In genomic region chr17:14201281-14201787, GRCm38 (mm10) we compare ENCODE assay signal across 9 mouse cellular contexts. TPM values are rescaled to one million over a fixed set of nuclear protein-coding genes. Genes with fewer than 3 reads are reported as not detected.
DNase-seq lines count a peak whose midpoint lies in the region; ATAC-seq and TF ChIP-seq lines count a peak whose summit lies in the region.
"Had no signal": no experiment of that assay in that cellular context is flagged by ENCODE, and none has a peak within 500 bp of the region (broad histone marks: within the 10 kb centered on the region; RNA-seq: fewer than 3 reads in every experiment).

No protein-coding gene starts in this region.

- TF ChIP-seq CTCF in lung, adult 2 months (IDR thresholded peaks at IDR 0.05; ENCODE audit: insufficient read depth, low read length): no peak

- 10% methylated on average over 12 of the region's 12 CpGs for WGBS in embryonic facial prominence, embryonic 14.5 days
- WGBS in kidney, embryonic 15.5 days: 5% methylated on average over 12 of the region's 12 CpGs
- WGBS in midbrain, embryonic 14.5 days: 5% methylated on average over 12 of the region's 12 CpGs
- 16% methylated on average over 12 of the region's 12 CpGs for WGBS in lung, adult 2 months

- no peaks in the 10 kb centered on the region for H3K9me3 ChIP-seq in embryonic facial prominence, embryonic 14.5 days (ENCODE audit: control insufficient read depth, low read length)
- no peaks in the 10 kb centered on the region for H3K9me3 ChIP-seq in kidney, embryonic 15.5 days (replicated peaks)
- H3K9me3 ChIP-seq in midbrain, embryonic 14.5 days (ENCODE audit: control insufficient read depth, low read length): no peaks in the 10 kb centered on the region

- no peak; the same call in 1 of the 2 replicates for ATAC-seq in embryonic facial prominence, embryonic 14.5 days (ENCODE audit: low read depth)
- ATAC-seq in kidney, embryonic 15.5 days (replicated peaks; ENCODE audit: low FRiP score): 0 out of 2 replicates have a peak, but pooled peaks have one; percentile 9
- ATAC-seq in midbrain, embryonic 14.5 days (ENCODE audit: low FRiP score, low TSS enrichment): no peak
- no peak for ATAC-seq in CD4-positive, CD25-positive, alpha-beta regulatory T cell, adult 4 months

- H3K4me2 ChIP-seq in embryonic facial prominence, embryonic 14.5 days (ENCODE audit: low read depth, low read length): peak overlapping the region; percentile 93
- peak overlapping the region; percentile 80 for H3K4me2 ChIP-seq in kidney, embryonic 15.5 days
- peak overlapping the region; percentile 89; the same call in 1 of the 2 replicates for H3K4me2 ChIP-seq in midbrain, embryonic 14.5 days (ENCODE audit: low read length)

- DNase-seq in heart, adult 11 months: peak; percentile 87
- no peak for DNase-seq in heart, adult 8-10 months (ENCODE audit: low spot score)
- DNase-seq in embryonic facial prominence, embryonic 14.5 days (ENCODE audit: low spot score): peak; percentile 78
- DNase-seq in midbrain, embryonic 14.5 days: peak; percentile 65
- DNase-seq in right cerebral cortex, postnatal 36 days (ENCODE audit: low spot score in 2 of 2): no peak
- no peak for DNase-seq in lung, adult 2 months

- H3K27ac ChIP-seq in embryonic facial prominence, embryonic 14.5 days (replicated peaks; ENCODE audit: low read depth, low read length): no peak overlapping the region
- H3K27ac ChIP-seq in kidney, embryonic 15.5 days: peak overlapping the region; percentile 92
- no peak overlapping the region for H3K27ac ChIP-seq in midbrain, embryonic 14.5 days (replicated peaks; ENCODE audit: low read depth, low read length)

- H3K4me1 ChIP-seq in embryonic facial prominence, embryonic 14.5 days (ENCODE audit: control insufficient read depth, insufficient read depth, low read length): peaks cover 28% of the 10 kb centered on the region
- H3K4me1 ChIP-seq in kidney, embryonic 15.5 days: peaks cover 54% of the 10 kb centered on the region
- H3K4me1 ChIP-seq in midbrain, embryonic 14.5 days (ENCODE audit: control insufficient read depth, insufficient read depth, low read length): no peaks in the 10 kb centered on the region; the same call in 1 of the 2 replicates
- H3K4me1 ChIP-seq in lung, adult 2 months (ENCODE audit: control insufficient read depth, insufficient read depth, low read length): no peaks in the 10 kb centered on the region

- peak overlapping the region; percentile 13; the same call in 1 of the 2 replicates for H3K4me3 ChIP-seq in embryonic facial prominence, embryonic 14.5 days (ENCODE audit: low read depth, low read length)
- H3K4me3 ChIP-seq in kidney, embryonic 15.5 days (replicated peaks): peak overlapping the region; percentile 72
- no peak overlapping the region for H3K4me3 ChIP-seq in midbrain, embryonic 14.5 days (replicated peaks; ENCODE audit: low read depth, low read length)
- no peak overlapping the region for H3K4me3 ChIP-seq in lung, adult 2 months (replicated peaks; ENCODE audit: extremely low read depth, low read depth, low read length)

- H3K9ac ChIP-seq in embryonic facial prominence, embryonic 14.5 days (ENCODE audit: low read depth, low read length): no peak overlapping the region
- peak overlapping the region; percentile 23 for H3K9ac ChIP-seq in kidney, embryonic 15.5 days
- H3K9ac ChIP-seq in midbrain, embryonic 14.5 days (replicated peaks; ENCODE audit: low read length): no peak overlapping the region

- no peaks in the 10 kb centered on the region for H3K36me3 ChIP-seq in embryonic facial prominence, embryonic 14.5 days (ENCODE audit: control insufficient read depth, insufficient read depth, low read length)
- peaks cover 22% of the 10 kb centered on the region for H3K36me3 ChIP-seq in kidney, embryonic 15.5 days
- no peaks in the 10 kb centered on the region for H3K36me3 ChIP-seq in midbrain, embryonic 14.5 days (ENCODE audit: control insufficient read depth, insufficient read depth, low read length)

- TF ChIP-seq POLR2A in lung, adult 2 months (IDR thresholded peaks at IDR 0.05; ENCODE audit: borderline replicate concordance, extremely low read depth, low read depth, low read length): no peak

- peaks cover 43% of the 10 kb centered on the region for H3K27me3 ChIP-seq in embryonic facial prominence, embryonic 14.5 days (replicated peaks; ENCODE audit: control insufficient read depth, insufficient read depth, low read length)
- H3K27me3 ChIP-seq in kidney, embryonic 15.5 days: peaks cover 51% of the 10 kb centered on the region
- peaks cover 41% of the 10 kb centered on the region for H3K27me3 ChIP-seq in midbrain, embryonic 14.5 days (ENCODE audit: control insufficient read depth, insufficient read depth, low read length)

RNA-seq across cellular contexts. Expression of gene Dact2, which starts 2.8 kb away (rescaled TPM):
- 1 to 10 TPM in 2 of 4 experiments, under 1 TPM in 2; 0.94 to 1.3 (median 0.98) TPM for total RNA-seq in heart, adult 8-10 months (2022)
- polyA plus RNA-seq in embryonic facial prominence, embryonic 14.5 days (2014; fragmentation: Nextera tagmentation; extraction: Ambion mirVana): 3.4 and 4.4 TPM in 2 replicates
- polyA plus RNA-seq in kidney, embryonic 15.5 days (2015; fragmentation: Nextera tagmentation; extraction: Ambion mirVana): 11.8 and 12.9 TPM in 2 replicates
- polyA plus RNA-seq in midbrain, embryonic 14.5 days (2014; fragmentation: Nextera tagmentation; extraction: Ambion mirVana): 2.1 and 2.2 TPM in 2 replicates
- not detected for polyA plus RNA-seq in CD4-positive, CD25-positive, alpha-beta regulatory T cell, adult 4 months (2017; shearing (Covaris generic))
- 3.0 and 3.3 TPM in 2 replicates for polyA plus RNA-seq in lung, adult 2 months (2012; rRNA removed)
- total RNA-seq: CH12.LX had no signal

Comparison
In these comparisons a context has a peak if more than half of its experiments do, and no peak if none do; other contexts are left out.
1. DNase-seq: peak in heart, adult 11 months (single experiment), embryonic facial prominence, embryonic 14.5 days (single experiment) and midbrain, embryonic 14.5 days (single experiment); none in heart, adult 8-10 months (single experiment), right cerebral cortex, postnatal 36 days (0 of 2) and lung, adult 2 months (single experiment).
2. H3K4me3 ChIP-seq: peak in embryonic facial prominence, embryonic 14.5 days (single experiment) and kidney, embryonic 15.5 days (single experiment); none in midbrain, embryonic 14.5 days (single experiment) and lung, adult 2 months (single experiment).
3. Peak in every context shown above with its lines, with median percentiles within 50 percentile points of each other: H3K4me2 ChIP-seq.